Mouse (Mus musculus): ENCODE measurements around the gene Mgst3.

DNA sequence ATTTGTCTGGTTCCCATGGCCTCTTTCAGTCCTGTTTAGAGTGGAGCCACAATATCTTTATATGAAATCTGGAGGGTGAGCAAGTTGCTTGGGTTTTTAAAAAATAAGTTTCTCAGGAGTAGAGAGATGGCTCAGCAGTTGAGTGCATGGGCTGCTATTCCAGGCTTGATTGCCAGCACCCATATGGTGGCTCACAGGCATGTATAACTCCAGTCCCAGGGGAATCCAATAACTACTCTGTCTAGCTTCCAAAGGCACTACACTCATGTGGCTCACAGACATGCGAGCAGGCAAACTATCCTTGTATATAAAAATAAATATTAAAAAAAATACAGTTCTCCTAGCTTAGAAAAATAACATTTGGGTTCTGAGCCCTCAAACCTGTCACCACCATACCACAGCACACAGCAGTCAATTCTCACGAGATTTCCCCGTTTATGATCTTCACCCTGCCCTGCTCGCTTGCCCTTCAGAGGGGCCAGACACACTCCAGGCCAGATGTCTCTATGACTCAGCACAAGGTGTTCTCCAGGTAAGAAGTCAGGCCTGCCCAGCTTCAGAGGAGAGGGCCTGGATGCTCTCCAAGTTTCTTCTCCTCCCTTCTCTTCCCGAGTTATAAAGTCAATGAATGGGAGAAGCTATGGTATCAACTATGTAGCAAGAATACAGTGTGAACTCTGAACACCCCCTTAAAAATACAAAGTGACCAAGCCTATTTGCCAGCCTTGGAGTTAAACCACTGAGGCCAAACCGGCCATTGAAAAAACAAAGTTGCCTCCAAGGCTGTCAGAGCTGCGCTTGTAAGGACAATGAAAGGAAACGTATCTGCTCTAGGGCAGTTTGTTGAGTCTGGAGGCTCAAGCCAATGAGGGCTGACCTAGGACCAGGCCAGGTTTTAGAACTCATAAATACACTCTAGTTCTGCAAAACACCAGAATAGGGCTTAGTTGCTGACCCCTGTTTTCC is 12.3 kb downstream of the Mgst3 start:
- no peak for TF ChIP-seq POLR2A (IDR thresholded peaks at IDR 0.05; ENCODE audit: low read depth, low read length)
- no peak for TF ChIP-seq CTCF (IDR thresholded peaks at IDR 0.05; ENCODE audit: extremely low read depth, insufficient read length, insufficient replicate concordance, low read depth, low read length)
